Mouse (Mus musculus) kidney, adult 2 months (tissue): Measurements from ENCODE around the gene Gm10837.

Experiments
- CTCF ChIP-seq: fragments of 200-500 bp; conservative IDR thresholded peaks from 2 replicates; pipeline ENCODE4 v1.5.1; 2011; ENCODE audit warnings: low read depth, mild to moderate bottlenecking, control low read depth, low read length, moderate library complexity, mixed read lengths; ENCODE audit not compliant: insufficient read depth, insufficient read length
- POLR2A ChIP-seq: fragments of 200-500 bp; IDR thresholded peaks from one replicate; pipeline ENCODE4 v1.6.1; 2011; ENCODE audit warnings: low read depth, low read length, control low read depth

GRCm38 (mm10) chr14:122513511-122514036 lies 23.2 kb downstream of the Gm10837 start:
- TF ChIP-seq CTCF (no peak), POLR2A (no peak)
